Mouse (Mus musculus) midbrain, embryonic 14.5 days (tissue): ENCODE data around the gene Cacna1e. TPM values are rescaled to one million over a fixed set of nuclear protein-coding genes. Genes with fewer than 3 reads are reported as not detected.

Source experiments
- ATAC-seq: fragments of 200-750 bp; cut with Nextera tagmentation; 2 replicates; pipeline ENCODE4 v1.8.0; 2017; ENCODE audit warnings: moderate number of reproducible peaks, moderate library complexity; ENCODE audit not compliant: low FRiP score, low TSS enrichment
- DNase-seq: peaks from one replicate; pipeline ENCODE4 v3.0.0-alpha.2; 2015
- H3K27ac ChIP-seq: fragments of 300-500 bp; sonication (generic); replicated peaks from 2 replicates; pipeline ENCODE4 v1.5.1; 2014; ENCODE audit warnings: mild to moderate bottlenecking, low read depth, low read length, moderate library complexity
- H3K27me3 ChIP-seq: fragments of 300-500 bp; sonication (generic); 2 replicates; pipeline ENCODE4 v1.6.1; 2014; ENCODE audit warnings: low read length, control low read depth, mixed read lengths; ENCODE audit not compliant: control insufficient read depth, insufficient read depth
- H3K36me3 ChIP-seq: fragments of 300-500 bp; sonication (generic); 2 replicates; pipeline ENCODE4 v1.6.1; 2014; ENCODE audit warnings: low read length, control low read depth; ENCODE audit not compliant: control insufficient read depth, insufficient read depth
- H3K4me1 ChIP-seq: fragments of 300-500 bp; sonication (generic); 2 replicates; pipeline ENCODE4 v1.6.1; 2014; ENCODE audit warnings: mild to moderate bottlenecking, antibody characterized with exemption, low read length, control low read depth; ENCODE audit not compliant: control insufficient read depth, insufficient read depth
- H3K4me2 ChIP-seq: fragments of 300-500 bp; sonication (generic); 2 replicates; pipeline ENCODE4 v1.6.1; 2014; ENCODE audit warnings: mild to moderate bottlenecking, low read length, moderate library complexity
- H3K4me3 ChIP-seq: fragments of 300-500 bp; sonication (generic); replicated peaks from 2 replicates; pipeline ENCODE4 v1.5.1; 2014; ENCODE audit warnings: low read depth, low read length
- H3K9ac ChIP-seq: fragments of 300-500 bp; sonication (generic); replicated peaks from 2 replicates; pipeline ENCODE4 v1.6.1; 2014; ENCODE audit warnings: mild to moderate bottlenecking, low read length, moderate library complexity
- H3K9me3 ChIP-seq: fragments of 300-500 bp; sonication (generic); 2 replicates; pipeline ENCODE4 v1.6.1; 2016; ENCODE audit warnings: low read length, control low read depth, mixed read lengths; ENCODE audit not compliant: control insufficient read depth
- WGBS: fragments of 180-500 bp; shearing (Covaris S2); extraction: QIAGEN DNeasy Blood & Tissue Kit; methylation state at CpG from one replicate; pipeline ENCODE4 v1.1.7; 2014; 5-methylcytosine and 5-hydroxymethylcytosine counted together
- polyA plus RNA-seq: library from polyadenylated mRNA; unstranded; fragments of >200 nt; fragmentation: Nextera tagmentation; extraction: Ambion mirVana; gene quantifications from 2 replicates; pipeline ENCODE4 v1.2.1, GENCODE M21; 2014

Cacna1e gene
- polyA plus RNA-seq, 1 experiment from 2014 or later = 16.8 TPM

- no peaks in the 10 kb centered on the region for H3K36me3 ChIP-seq
- no peak overlapping the region for H3K4me2 ChIP-seq
- 84% methylated on average over 2 of the region's 2 CpGs for WGBS
- H3K27ac ChIP-seq = no peak overlapping the region
- no peaks in the 10 kb centered on the region for H3K4me1 ChIP-seq
- no peak overlapping the region for H3K9ac ChIP-seq
- no peak for DNase-seq
- no peaks in the 10 kb centered on the region for H3K9me3 ChIP-seq
- H3K4me3 ChIP-seq = no peak overlapping the region
- ATAC-seq = no peak
- H3K27me3 ChIP-seq = no peaks in the 10 kb centered on the region
Measured at GRCm38 (mm10) chr1:154458601-154459000, 425.7 kb downstream of the Cacna1e start.

- H3K36me3 ChIP-seq = no peaks in the 10 kb centered on the region
- H3K27me3 ChIP-seq = no peaks in the 10 kb centered on the region
- 90% methylated on average over 3 of the region's 3 CpGs for WGBS
- no peak overlapping the region for H3K4me2 ChIP-seq
- no peak overlapping the region for H3K4me3 ChIP-seq
- no peaks in the 10 kb centered on the region for H3K4me1 ChIP-seq
- no peaks in the 10 kb centered on the region for H3K9me3 ChIP-seq
- ATAC-seq = no peak
- no peak overlapping the region for H3K9ac ChIP-seq
- H3K27ac ChIP-seq = no peak overlapping the region
- no peak for DNase-seq
Measured at GRCm38 (mm10) chr1:154450799-154451198, 433.5 kb downstream of the Cacna1e start.

GRCm38 (mm10) chr1:154446456-154446855 is 437.8 kb downstream of the Cacna1e start:
- WGBS = 53% methylated on average over 3 of the region's 3 CpGs
- no peak overlapping the region for H3K9ac ChIP-seq
- H3K4me1 ChIP-seq = no peaks in the 10 kb centered on the region

GRCm38 (mm10) chr1:154433520-154433919 is 450.8 kb downstream of the Cacna1e start:
- Histone ChIP-seq H3K4me3 (no peak overlapping the region), H3K27me3 (no peaks in the 10 kb centered on the region), H3K4me1 (no peaks in the 10 kb centered on the region), H3K9ac (no peak overlapping the region), H3K27ac (no peak overlapping the region), H3K9me3 (no peaks in the 10 kb centered on the region), H3K4me2 (no peak overlapping the region), H3K36me3 (no peaks in the 10 kb centered on the region)
- no peak for ATAC-seq
- no peak for DNase-seq
- WGBS = 100% methylated on average over 1 of the region's 1 CpGs

More at GRCm38 (mm10) chr1:154446456-154446855, 437.8 kb downstream of the Cacna1e start:
- H3K4me2 ChIP-seq = no peak overlapping the region
- H3K27me3 ChIP-seq = no peaks in the 10 kb centered on the region
- no peak overlapping the region for H3K27ac ChIP-seq
- 0 out of 2 replicates have a peak, but pooled peaks cover 2% of the 10 kb centered on the region for H3K36me3 ChIP-seq
- DNase-seq (no peak), ATAC-seq (no peak)
- no peaks in the 10 kb centered on the region for H3K9me3 ChIP-seq
- no peak overlapping the region for H3K4me3 ChIP-seq

- Histone ChIP-seq H3K27me3 (no peaks in the 10 kb centered on the region), H3K4me1 (no peaks in the 10 kb centered on the region), H3K9ac (no peak overlapping the region), H3K4me2 (no peak overlapping the region), H3K9me3 (no peaks in the 10 kb centered on the region), H3K4me3 (no peak overlapping the region), H3K27ac (no peak overlapping the region), H3K36me3 (no peaks in the 10 kb centered on the region)
- 82% methylated on average over 1 of the region's 1 CpGs for whole genome bisulfite sequencing
- ATAC-seq (no peak), DNase-seq (no peak)
Measured at GRCm38 (mm10) chr1:154433112-154433511, 451.2 kb downstream of the Cacna1e start.

- Histone ChIP-seq H3K27ac (no peak overlapping the region), H3K4me1 (no peaks in the 10 kb centered on the region), H3K4me3 (no peak overlapping the region), H3K9ac (no peak overlapping the region), H3K9me3 (no peaks in the 10 kb centered on the region), H3K27me3 (no peaks in the 10 kb centered on the region), H3K4me2 (no peak overlapping the region), H3K36me3 (no peaks in the 10 kb centered on the region)
- DNase-seq (no peak), ATAC-seq (no peak)
- WGBS = 90% methylated on average over 7 of the region's 7 CpGs
Measured at GRCm38 (mm10) chr1:154428276-154428675, 456.0 kb downstream of the Cacna1e start.

- Histone ChIP-seq H3K36me3 (no peaks in the 10 kb centered on the region), H3K4me3 (no peak overlapping the region), H3K9me3 (no peaks in the 10 kb centered on the region), H3K9ac (no peak overlapping the region), H3K4me1 (no peaks in the 10 kb centered on the region), H3K27ac (no peak overlapping the region), H3K4me2 (no peak overlapping the region), H3K27me3 (no peaks in the 10 kb centered on the region)
- 68% methylated on average over 5 of the region's 5 CpGs for WGBS
- DNase-seq (peak; percentile 9), ATAC-seq (no peak)
Measured at GRCm38 (mm10) chr1:154418278-154418677, 466.0 kb downstream of the Cacna1e start.

- H3K4me1 ChIP-seq = no peaks in the 10 kb centered on the region
Measured at GRCm38 (mm10) chr1:154416384-154417155, 467.7 kb downstream of the Cacna1e start.

GRCm38 (mm10) chr1:154415826-154416225 is 468.5 kb downstream of the Cacna1e start:
- no peaks in the 10 kb centered on the region for H3K4me1 ChIP-seq
- H3K9ac ChIP-seq = no peak overlapping the region
- no peak overlapping the region for H3K27ac ChIP-seq
- WGBS = 90% methylated on average over 10 of the region's 10 CpGs
- ATAC-seq (no peak), DNase-seq (no peak)
- H3K9me3 ChIP-seq = no peaks in the 10 kb centered on the region
- H3K4me2 ChIP-seq = no peak overlapping the region
- 0 out of 2 replicates have a peak, but pooled peaks cover 6% of the 10 kb centered on the region for H3K36me3 ChIP-seq
- H3K4me3 ChIP-seq = no peak overlapping the region
- no peaks in the 10 kb centered on the region for H3K27me3 ChIP-seq

More at GRCm38 (mm10) chr1:154416384-154417155, 467.7 kb downstream of the Cacna1e start:
- no peaks in the 10 kb centered on the region for H3K9me3 ChIP-seq
- ATAC-seq (no peak), DNase-seq (no peak)
- 0 out of 2 replicates have a peak, but pooled peaks cover 3% of the 10 kb centered on the region for H3K36me3 ChIP-seq
- H3K9ac ChIP-seq = no peak overlapping the region
- H3K4me2 ChIP-seq = no peak overlapping the region
- WGBS = 71% methylated on average over 20 of the region's 20 CpGs
- H3K27ac ChIP-seq = no peak overlapping the region
- H3K27me3 ChIP-seq = no peaks in the 10 kb centered on the region
- H3K4me3 ChIP-seq = no peak overlapping the region
